Mouse (Mus musculus): ENCODE measurements around the gene Cd4.

DNA sequence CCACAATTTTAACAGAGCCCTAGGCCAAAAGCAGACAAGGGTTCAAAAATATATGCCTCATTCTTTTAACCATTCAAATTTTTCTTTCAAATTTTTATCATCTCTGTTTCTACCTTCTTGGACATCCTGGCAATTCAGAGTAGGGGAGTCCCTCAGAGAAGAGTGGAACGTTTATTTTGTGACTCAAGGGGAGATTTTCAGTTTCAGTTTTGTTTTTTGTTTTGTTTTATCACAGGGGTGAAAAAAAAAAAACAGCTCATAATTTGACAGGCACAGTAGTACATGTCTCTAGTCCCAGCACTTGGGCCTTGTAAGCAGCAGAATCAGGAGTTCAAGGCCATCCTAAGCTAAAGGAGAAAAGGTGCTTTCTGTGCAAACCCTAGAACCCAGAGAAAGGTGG is 19.7 kb upstream of the Cd4 start:
- TF ChIP-seq CTCF (IDR thresholded peaks at IDR 0.05; ENCODE audit: extremely low read depth, insufficient read depth, insufficient read length, insufficient replicate concordance) (no peak), POLR2A (IDR thresholded peaks at IDR 0.05; ENCODE audit: low read depth, low read length) (no peak)
